Mouse (Mus musculus) forebrain, embryonic 12.5 days (tissue): ENCODE measurements at regions not wholly inside any gene's neighbourhood (a gene's known extent, or its start where the extent isn't known, plus 50 kb on each side); places are given as distances from the start of the nearest gene placed in this dataset. TPM values are rescaled to one million over a fixed set of nuclear protein-coding genes. Genes with fewer than 3 reads are reported as not detected.

Experiments used
- ATAC-seq: fragments of 200-750 bp; cut with Nextera tagmentation; 2 replicates; pipeline ENCODE4 v1.8.0; 2017; ENCODE audit warnings: moderate TSS enrichment; ENCODE audit not compliant: low FRiP score
- H3K27ac ChIP-seq: fragments of 300-500 bp; sonication (generic); 2 replicates; pipeline ENCODE4 v1.5.1; 2016; ENCODE audit warnings: mild to moderate bottlenecking
- H3K27me3 ChIP-seq: fragments of 300-500 bp; sonication (generic); 2 replicates; pipeline ENCODE4 v1.6.1; 2016; ENCODE audit warnings: mild to moderate bottlenecking
- H3K36me3 ChIP-seq: fragments of 300-500 bp; sonication (generic); replicated peaks from 2 replicates; pipeline ENCODE4 v1.6.1; 2016; ENCODE audit warnings: mild to moderate bottlenecking
- H3K4me1 ChIP-seq: fragments of 300-500 bp; sonication (generic); 2 replicates; pipeline ENCODE4 v1.6.1; 2016
- H3K4me2 ChIP-seq: fragments of 300-500 bp; sonication (generic); 2 replicates; pipeline ENCODE4 v1.6.1; 2016; ENCODE audit warnings: mild to moderate bottlenecking, moderate library complexity
- H3K4me3 ChIP-seq: fragments of 300-500 bp; sonication (generic); replicated peaks from 2 replicates; pipeline ENCODE4 v1.5.1; 2016; ENCODE audit warnings: mild to moderate bottlenecking
- H3K9ac ChIP-seq: fragments of 300-500 bp; sonication (generic); 2 replicates; pipeline ENCODE4 v1.6.1; 2016; ENCODE audit warnings: mild to moderate bottlenecking
- H3K9me3 ChIP-seq: fragments of 300-500 bp; sonication (generic); 2 replicates; pipeline ENCODE4 v1.6.1; 2016
- WGBS: fragments of 180-500 bp; shearing (Covaris S2); methylation state at CpG from one replicate; pipeline ENCODE4 v1.1.7; 2016; 5-methylcytosine and 5-hydroxymethylcytosine counted together
- microRNA counts: library from miRNA; unstranded; fragments of <30 nt; microRNA quantifications from one replicate; lab custom pipeline; 2017
- microRNA-seq: library from miRNA; unstranded; fragments of <30 nt; microRNA quantifications from one replicate; pipeline ENCODE4, GENCODE M21; 2017

DNA sequence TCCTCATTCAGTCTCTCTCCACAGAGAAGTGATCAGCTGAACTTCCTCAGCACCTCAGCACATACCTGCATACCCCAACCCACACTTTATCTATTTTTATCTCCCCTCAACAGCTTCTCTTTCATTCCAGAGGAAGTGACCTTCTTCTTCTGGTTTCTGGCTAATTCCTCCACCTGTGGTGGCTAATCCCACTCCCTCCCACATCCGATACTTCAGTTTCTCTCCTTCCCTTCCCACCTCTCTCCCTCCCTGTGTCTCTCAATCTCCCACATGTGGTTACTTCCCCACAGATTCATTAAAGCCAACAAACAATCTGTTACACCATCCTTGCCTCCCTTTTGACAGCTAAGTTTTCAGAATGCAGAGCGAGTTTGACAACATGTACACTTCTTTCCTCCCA is 109.7 kb upstream of the Ell2 start:
- 87% methylated on average over 2 of the region's 2 CpGs for WGBS
- Histone ChIP-seq H3K4me3 (no peak overlapping the region), H3K9me3 (no peaks in the 10 kb centered on the region), H3K27ac (no peak overlapping the region), H3K9ac (no peak overlapping the region), H3K36me3 (no peaks in the 10 kb centered on the region), H3K27me3 (no peaks in the 10 kb centered on the region), H3K4me2 (no peak overlapping the region), H3K4me1 (no peaks in the 10 kb centered on the region)
- no peak for ATAC-seq

DNA sequence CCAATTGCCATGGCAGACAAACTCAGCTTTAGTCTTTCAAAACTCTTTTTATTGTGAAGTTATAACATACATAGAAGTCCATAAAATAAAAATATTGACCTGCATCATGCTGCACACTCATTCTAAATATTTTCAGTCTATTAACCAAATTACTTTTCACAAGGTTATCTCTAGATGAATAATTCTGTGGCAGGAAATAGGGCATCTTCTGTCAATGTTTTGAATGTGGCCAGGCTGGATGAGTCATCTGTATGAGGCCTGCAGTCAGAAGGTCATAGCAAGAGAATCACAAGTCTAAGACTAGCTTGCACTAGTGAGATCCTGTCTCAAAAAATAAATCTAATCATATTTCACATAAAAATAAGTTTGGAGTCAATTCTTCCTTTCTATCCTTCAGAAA is 108.4 kb upstream of the Ell2 start:
- no peak for ATAC-seq
- H3K9me3 ChIP-seq = no peaks in the 10 kb centered on the region
- no peak overlapping the region for H3K4me2 ChIP-seq
- no peak overlapping the region for H3K9ac ChIP-seq
- no peak overlapping the region for H3K27ac ChIP-seq
- no peak overlapping the region for H3K4me3 ChIP-seq
- H3K36me3 ChIP-seq = no peaks in the 10 kb centered on the region
- H3K4me1 ChIP-seq = no peaks in the 10 kb centered on the region
- no peaks in the 10 kb centered on the region for H3K27me3 ChIP-seq

DNA sequence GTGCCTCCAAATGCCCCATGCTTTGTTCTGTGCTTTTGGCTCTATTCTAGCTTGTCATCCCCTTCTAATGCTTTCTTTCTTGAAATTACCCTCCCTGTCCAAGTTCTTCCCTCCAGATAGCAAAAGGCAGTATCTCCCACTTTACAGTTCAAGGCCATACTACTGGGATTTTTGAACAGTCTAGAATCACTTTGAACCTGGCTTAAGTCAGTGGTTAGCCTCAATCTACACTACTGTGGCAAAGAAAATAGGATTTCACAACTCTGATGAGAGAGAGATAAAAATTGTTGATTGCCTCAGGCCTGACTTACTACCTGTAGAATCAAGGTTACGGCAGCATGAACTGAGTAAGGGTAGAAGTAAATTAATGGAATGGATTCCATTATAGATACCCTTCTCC is 107.9 kb upstream of the Ell2 start:
- ATAC-seq = no peak
- Histone ChIP-seq H3K4me3 (no peak overlapping the region), H3K9me3 (no peaks in the 10 kb centered on the region), H3K36me3 (no peaks in the 10 kb centered on the region), H3K4me2 (no peak overlapping the region), H3K27ac (no peak overlapping the region), H3K4me1 (no peaks in the 10 kb centered on the region), H3K9ac (no peak overlapping the region), H3K27me3 (no peaks in the 10 kb centered on the region)
- 86% methylated on average over 1 of the region's 1 CpGs for WGBS

- no peaks in the 10 kb centered on the region for H3K36me3 ChIP-seq
- H3K27ac ChIP-seq = no peak overlapping the region
- H3K4me2 ChIP-seq = no peak overlapping the region
- H3K9me3 ChIP-seq = no peaks in the 10 kb centered on the region
- no peak overlapping the region for H3K9ac ChIP-seq
- WGBS = 86% methylated on average over 3 of the region's 3 CpGs
- no peaks in the 10 kb centered on the region for H3K27me3 ChIP-seq
- H3K4me1 ChIP-seq = no peaks in the 10 kb centered on the region
- no peak overlapping the region for H3K4me3 ChIP-seq
- ATAC-seq = no peak
Measured at GRCm38 (mm10) chr13:75623229-75623628, 83.3 kb upstream of the Ell2 start.

DNA sequence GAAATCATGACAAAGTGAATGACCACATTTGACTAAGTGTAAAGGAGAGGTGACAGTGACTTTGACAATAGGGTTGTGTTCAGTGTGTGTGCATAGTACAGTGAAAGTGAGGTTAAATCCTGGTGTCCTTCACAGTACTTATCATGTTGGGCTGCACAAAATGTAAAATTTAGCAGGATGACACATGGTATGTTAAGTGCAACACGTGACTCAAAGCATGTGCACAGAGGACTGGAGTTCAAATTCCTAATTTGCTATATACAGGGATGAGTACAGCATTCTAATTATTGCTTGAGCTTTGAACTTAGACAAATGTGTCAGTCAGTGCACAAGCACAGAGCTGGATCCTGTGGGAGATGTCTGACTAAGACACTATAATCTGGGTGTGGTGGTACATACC is 79.2 kb upstream of the Ell2 start:
- no peak overlapping the region for H3K27ac ChIP-seq
- no peak overlapping the region for H3K9ac ChIP-seq
- no peaks in the 10 kb centered on the region for H3K4me1 ChIP-seq
- H3K4me2 ChIP-seq = no peak overlapping the region
- H3K27me3 ChIP-seq = no peaks in the 10 kb centered on the region
- no peak for ATAC-seq
- no peaks in the 10 kb centered on the region for H3K36me3 ChIP-seq
- WGBS = 83% methylated on average over 1 of the region's 1 CpGs
- H3K9me3 ChIP-seq = no peaks in the 10 kb centered on the region
- H3K4me3 ChIP-seq = no peak overlapping the region

- no peak overlapping the region for H3K4me2 ChIP-seq
- no peaks in the 10 kb centered on the region for H3K36me3 ChIP-seq
- no peaks in the 10 kb centered on the region for H3K4me1 ChIP-seq
- WGBS = 83% methylated on average over 1 of the region's 1 CpGs
- H3K9ac ChIP-seq = no peak overlapping the region
- ATAC-seq = no peak
- no peak overlapping the region for H3K4me3 ChIP-seq
- H3K27me3 ChIP-seq = no peaks in the 10 kb centered on the region
- no peaks in the 10 kb centered on the region for H3K9me3 ChIP-seq
- no peak overlapping the region for H3K27ac ChIP-seq
Measured at GRCm38 (mm10) chr13:75631048-75631447, 75.5 kb upstream of the Ell2 start.

- no peaks in the 10 kb centered on the region for H3K4me1 ChIP-seq
- no peak overlapping the region for H3K9ac ChIP-seq
- H3K4me3 ChIP-seq = no peak overlapping the region
- no peak overlapping the region for H3K4me2 ChIP-seq
- H3K27me3 ChIP-seq = no peaks in the 10 kb centered on the region
- H3K36me3 ChIP-seq = no peaks in the 10 kb centered on the region
- H3K27ac ChIP-seq = no peak overlapping the region
- ATAC-seq = no peak
- WGBS = 82% methylated on average over 1 of the region's 1 CpGs
- no peaks in the 10 kb centered on the region for H3K9me3 ChIP-seq
Measured at GRCm38 (mm10) chr13:75647513-75647912, 59.0 kb upstream of the Ell2 start.

DNA sequence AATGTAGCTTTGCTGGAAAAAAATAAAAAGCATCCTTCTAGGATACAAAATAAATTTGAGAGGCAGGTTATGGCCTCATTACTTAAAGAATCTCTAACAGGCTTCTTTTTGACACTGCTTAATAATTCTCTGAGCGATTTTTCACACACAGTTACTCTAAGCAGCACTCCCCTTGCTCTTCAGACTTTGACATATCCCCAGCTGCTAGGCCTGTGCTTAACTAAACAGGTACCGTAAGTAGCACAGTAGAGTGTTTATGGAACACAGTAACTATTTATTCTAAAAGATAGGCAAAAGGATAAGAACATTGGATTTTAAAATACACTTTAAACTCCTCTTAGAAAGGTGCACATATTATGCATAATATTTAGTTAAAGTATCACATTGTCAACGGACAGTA is 54.6 kb upstream of the Ell2 start:
- Histone ChIP-seq H3K4me1 (no peaks in the 10 kb centered on the region), H3K27me3 (no peaks in the 10 kb centered on the region), H3K4me3 (no peak overlapping the region), H3K27ac (no peak overlapping the region), H3K36me3 (no peaks in the 10 kb centered on the region), H3K9me3 (no peaks in the 10 kb centered on the region), H3K9ac (no peak overlapping the region), H3K4me2 (no peak overlapping the region)
- WGBS = 84% methylated on average over 3 of the region's 3 CpGs
- ATAC-seq = no peak

- Histone ChIP-seq H3K4me2 (no peak overlapping the region), H3K4me3 (no peak overlapping the region), H3K27me3 (no peaks in the 10 kb centered on the region), H3K9ac (no peak overlapping the region), H3K27ac (no peak overlapping the region), H3K4me1 (no peaks in the 10 kb centered on the region), H3K9me3 (no peaks in the 10 kb centered on the region), H3K36me3 (no peaks in the 10 kb centered on the region)
- WGBS = 78% methylated on average over 2 of the region's 2 CpGs
- ATAC-seq = no peak
Measured at GRCm38 (mm10) chr13:75652966-75653365, 53.6 kb upstream of the Ell2 start.

MicroRNA genes in the stretch of these regions (microRNA counts, 519-probe panel; counts per million panel counts)
- not detected for microRNA mmu-miR-682 (lab: Ali Mortazavi, UCI)

Small RNA genes lying in the stretch of these regions (microRNA-seq; reads per million reads assigned to microRNA genes)
- gene Mir682 = not detected
